8 mouse cellular contexts compared by ENCODE assay signal in the genomic region with DNA sequence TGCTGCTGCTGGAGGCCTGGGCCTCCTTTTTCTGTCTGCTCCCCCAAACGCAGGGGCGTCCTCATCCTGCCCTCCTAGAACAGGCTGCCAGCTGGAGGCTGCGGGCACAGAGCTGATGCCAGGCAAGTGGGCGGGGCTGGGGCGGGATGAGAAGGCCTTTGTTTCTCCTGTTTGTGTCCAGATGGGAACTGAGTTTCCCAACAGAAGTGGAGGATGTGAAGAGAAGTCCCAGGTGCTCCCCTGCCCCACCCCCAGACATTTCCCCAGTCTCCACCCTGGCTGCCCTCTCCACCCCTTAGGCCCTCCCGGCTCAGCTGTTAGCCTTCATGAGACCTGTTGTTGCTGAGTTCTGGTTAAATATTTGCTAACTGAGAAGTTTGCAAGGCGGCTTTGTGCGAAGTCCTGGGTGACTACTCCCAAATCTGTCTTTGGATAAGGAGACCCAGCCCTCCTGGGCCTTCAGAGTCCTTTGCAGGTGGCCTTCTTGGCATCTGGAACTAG. TPM values are rescaled to one million over a fixed set of nuclear protein-coding genes. Genes with fewer than 3 reads are reported as not detected.
DNase-seq lines count a peak whose midpoint lies in the region; ATAC-seq and TF ChIP-seq lines count a peak whose summit lies in the region.

No protein-coding gene starts in this region.

- H3K27me3 ChIP-seq in intestine, postnatal 0 days (replicated peaks; ENCODE audit: control insufficient read depth, insufficient read depth, low read length): no peaks in the 10 kb centered on the region

- peak; percentile 76 for ATAC-seq in intestine, postnatal 0 days
- ATAC-seq in CD4-positive, CD25-positive, alpha-beta regulatory T cell, adult 4 months: no peak

- 19% methylated on average over 5 of the region's 8 CpGs for WGBS in intestine, postnatal 0 days

- peak; percentile 70 to 80 for DNase-seq in cerebellum, postnatal 10 days
- no peak for DNase-seq in cerebellum, adult 11 months
- peak; percentile 58 for DNase-seq in NIH3T3 (ENCODE audit: low read depth)
- peak; percentile 58 for DNase-seq in lung, postnatal 10 days
- DNase-seq in ovary, postnatal 14 days (ENCODE audit: low spot score): no peak
- DNase-seq in layer of hippocampus, postnatal 25 days (ENCODE audit: extremely low spot score in 1 of 2, low spot score in 1 of 2): no peak

- 0 out of 2 replicates have a peak overlapping the region, but pooled peaks have one; percentile 11 for H3K27ac ChIP-seq in intestine, postnatal 0 days (ENCODE audit: low read depth, low read length)

- TF ChIP-seq CTCF in intestine, postnatal 0 days (IDR thresholded peaks at IDR 0.05; ENCODE audit: low read depth): no peak

- no peaks in the 10 kb centered on the region for H3K9me3 ChIP-seq in intestine, postnatal 0 days (ENCODE audit: control insufficient read depth)

- peak overlapping the region; percentile 35; the same call in 1 of the 2 replicates for H3K4me2 ChIP-seq in intestine, postnatal 0 days (replicated peaks; ENCODE audit: low read depth)

- no peaks in the 10 kb centered on the region; the same call in 1 of the 2 replicates for H3K36me3 ChIP-seq in intestine, postnatal 0 days (ENCODE audit: control insufficient read depth, insufficient read depth)

- no peak overlapping the region for H3K4me3 ChIP-seq in intestine, postnatal 0 days (ENCODE audit: low read depth, low read length)

- no peak overlapping the region for H3K9ac ChIP-seq in intestine, postnatal 0 days (ENCODE audit: low read depth, low read length)

- peaks cover 13% of the 10 kb centered on the region; the same call in 1 of the 2 replicates for H3K4me1 ChIP-seq in intestine, postnatal 0 days (replicated peaks; ENCODE audit: control insufficient read depth, insufficient read depth, low read length)

RNA-seq across cellular contexts. Expression of a gene that starts 19.7 kb away (rescaled TPM):
- polyA plus RNA-seq in intestine, postnatal 0 days (2015; fragmentation: Nextera tagmentation; extraction: Ambion mirVana): 13.9 and 15.3 TPM in 2 replicates
- 10 to 100 TPM; 15.1 to 15.7 TPM for total RNA-seq in layer of hippocampus, postnatal 25 days (2021)
- 1 to 10 TPM in 1 of 2 experiments, under 1 TPM in 1; 0.97 to 1.0 TPM for polyA plus RNA-seq in CD4-positive, CD25-positive, alpha-beta regulatory T cell, adult 4 months (2017; shearing (Covaris generic))

RNA-seq across cellular contexts. Expression of a gene that starts 48.6 kb away (rescaled TPM):
- polyA plus RNA-seq in intestine, postnatal 0 days (2015; fragmentation: Nextera tagmentation; extraction: Ambion mirVana): 12.1 and 12.2 TPM in 2 replicates
- 100 to 1,000 TPM; 596 to 606 TPM for total RNA-seq in layer of hippocampus, postnatal 25 days (2021)
- polyA plus RNA-seq in CD4-positive, CD25-positive, alpha-beta regulatory T cell, adult 4 months (2017; shearing (Covaris generic)): 1 to 10 TPM; 4.2 to 4.7 TPM

Comparison
In these comparisons a context has a peak if more than half of its experiments do, and no peak if none do; other contexts are left out.
1. DNase-seq: peak in cerebellum, postnatal 10 days (2 of 2), NIH3T3 (single experiment) and lung, postnatal 10 days (single experiment); none in cerebellum, adult 11 months (single experiment), ovary, postnatal 14 days (single experiment) and layer of hippocampus, postnatal 25 days (0 of 2).